Mouse (Mus musculus): ENCODE measurements at regions not wholly inside any gene's neighbourhood (a gene's known extent, or its start where the extent isn't known, plus 50 kb on each side); places are given as distances from the start of the nearest gene placed in this dataset.

- DNase-seq (ENCODE audit: low spot score in 2 of 2) = no peak
These were observed 64.2 kb upstream of the Aldh1a3 start for GRCm38 (mm10) chr7:66491501-66491900.

DNA sequence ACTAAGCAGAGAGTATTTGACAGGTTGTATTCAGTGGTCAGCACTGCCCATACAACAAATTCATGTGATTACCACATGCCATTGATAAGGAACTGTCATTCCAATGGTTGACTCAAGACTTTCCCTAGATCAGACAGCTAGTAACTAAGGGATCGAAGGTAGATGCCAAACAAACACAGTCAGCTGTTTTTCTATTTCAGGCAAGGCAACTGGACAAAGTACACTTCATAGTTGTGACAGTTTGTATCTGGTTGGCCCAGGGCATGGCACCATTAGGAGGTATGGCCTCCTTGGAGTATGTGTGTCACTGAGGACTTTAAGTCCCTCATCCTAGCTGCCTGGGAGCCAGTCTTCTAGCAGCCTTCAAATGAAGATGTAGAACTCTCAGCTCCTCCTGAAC, 62.8 kb upstream of the Aldh1a3 start:
- no peak for DNase-seq (ENCODE audit: low spot score in 2 of 2)

- no peak for DNase-seq (ENCODE audit: low spot score in 2 of 2)
These were observed 60.4 kb upstream of the Aldh1a3 start for GRCm38 (mm10) chr7:66487751-66488150.

DNA sequence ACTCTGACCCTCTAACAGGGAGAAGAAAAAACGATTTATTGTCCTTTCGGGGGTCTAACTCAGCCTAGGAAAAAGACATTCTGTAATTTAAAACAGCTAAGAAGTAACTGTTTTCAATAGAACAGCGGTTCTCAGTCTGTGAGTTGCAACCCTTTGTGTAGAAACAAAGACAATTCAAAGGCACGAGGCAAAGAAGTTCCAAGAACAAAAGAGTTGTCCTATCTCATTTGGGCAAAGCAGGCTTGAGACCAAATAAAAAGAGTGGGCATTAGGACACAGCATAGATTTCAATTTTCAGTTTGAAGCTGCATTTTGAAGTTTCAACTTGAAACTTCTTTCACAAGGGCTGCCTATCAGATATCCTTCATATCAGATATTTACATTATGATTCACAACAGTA, 53.1 kb upstream of the Aldh1a3 start:
- no peak for DNase-seq (ENCODE audit: low spot score in 2 of 2)

- no peak for DNase-seq (ENCODE audit: low spot score in 2 of 2)
These were observed 52.0 kb upstream of the Aldh1a3 start for GRCm38 (mm10) chr7:66479321-66479720.

GRCm38 (mm10) chr7:66478106-66478505, 50.8 kb upstream of the Aldh1a3 start:
- no peak for DNase-seq (ENCODE audit: low spot score in 2 of 2)

DNA sequence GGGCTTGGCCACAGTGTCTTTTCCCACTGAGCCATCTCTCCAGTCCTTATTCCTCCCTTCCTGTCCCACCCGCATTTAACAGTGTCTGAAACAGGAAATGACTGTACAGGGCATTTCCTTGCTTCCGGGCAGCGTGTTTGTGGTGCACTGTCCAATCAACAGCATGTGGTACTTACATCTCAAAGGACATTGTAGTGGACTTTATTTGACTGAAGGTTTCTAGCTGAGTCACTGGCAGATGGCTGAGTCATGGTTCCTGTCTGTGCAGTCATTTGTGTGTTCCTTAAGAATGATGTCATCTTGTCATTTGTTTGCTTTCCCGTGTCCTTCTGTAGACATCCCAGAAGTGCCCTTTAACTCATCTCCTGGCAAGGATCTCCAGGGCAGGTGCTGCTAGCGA, 50.2 kb upstream of the Aldh1a3 start:
- DNase-seq (ENCODE audit: low spot score in 2 of 2) = no peak

Data from left cerebral cortex, adult 9 months (tissue).